Mouse (Mus musculus): ENCODE measurements at regions not wholly inside any gene's neighbourhood (a gene's known extent, or its start where the extent isn't known, plus 50 kb on each side); places are given as distances from the start of the nearest gene placed in this dataset.

DNA sequence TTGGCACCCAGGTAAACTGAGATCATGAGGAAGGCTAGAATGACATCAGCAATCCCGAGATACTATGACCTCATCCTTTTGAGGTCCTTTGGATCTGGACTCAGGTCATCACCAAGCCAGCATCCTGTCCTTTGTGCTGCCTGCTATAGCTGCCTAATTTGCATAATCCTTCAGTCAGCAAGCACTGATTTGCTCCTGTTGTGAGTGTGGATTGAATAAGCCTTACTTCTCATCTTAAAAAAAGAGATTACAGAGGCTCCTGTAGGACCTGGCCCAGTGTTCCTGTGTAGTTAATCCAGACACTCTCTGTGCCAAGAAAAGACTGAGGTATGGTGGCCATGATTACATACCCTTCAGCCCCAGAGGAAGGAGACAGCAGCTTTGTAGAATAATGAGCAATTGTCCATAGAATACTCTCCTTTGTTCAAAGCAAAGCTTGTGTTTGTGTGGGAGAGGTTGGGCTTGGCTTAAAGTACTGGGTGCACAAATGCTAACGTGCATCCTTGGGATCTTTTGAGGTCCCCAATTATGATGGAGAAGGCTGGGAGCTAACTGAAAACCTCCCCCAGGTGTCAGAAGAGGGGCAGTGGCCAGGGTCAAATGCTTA, 50.4 kb upstream of the Sorl1 start:
- no peak for ATAC-seq (ENCODE audit: low FRiP score, low read depth)
- Histone ChIP-seq H3K36me3 (no peaks in the 10 kb centered on the region), H3K4me3 (no peak overlapping the region), H3K9ac (no peak overlapping the region), H3K4me1 (replicated peaks) (peaks cover 7% of the 10 kb centered on the region), H3K27ac (replicated peaks) (peak overlapping the region; percentile 30; the same call in 1 of the 2 replicates), H3K9me3 (no peaks in the 10 kb centered on the region), H3K4me2 (no peak overlapping the region), H3K27me3 (no peaks in the 10 kb centered on the region)
- 19% methylated on average over 2 of the region's 2 CpGs for WGBS

Measured in hindbrain, embryonic 15.5 days (tissue).